Mouse (Mus musculus): ENCODE results near the gene Gm29776. TPM values are rescaled to one million over a fixed set of nuclear protein-coding genes. Genes with fewer than 3 reads are reported as not detected.

Gm29776 gene
- not detected for total RNA-seq (2021)
- long read RNA-seq, experiment 1: 0 reads
- long read RNA-seq, experiment 2: 0 reads

- DNase-seq: no peak
These were observed at the start of gene Gm29776 for GRCm38 (mm10) chr14:54698733-54699132. TSS of gene Gm29776 (minus strand) at chr14:54698833.

- no peak for DNase-seq
These were observed 47.4 kb upstream of the Gm29776 start for GRCm38 (mm10) chr14:54746038-54746437.

GRCm38 (mm10) chr14:54744473-54744872 lies 45.8 kb upstream of the Gm29776 start:
- DNase-seq: no peak

GRCm38 (mm10) chr14:54742375-54742774 lies 43.7 kb upstream of the Gm29776 start:
- peak; percentile 78 for DNase-seq

GRCm38 (mm10) chr14:54741721-54742120 lies 43.1 kb upstream of the Gm29776 start:
- peak; percentile 39 for DNase-seq

- DNase-seq: no peak
These were observed 39.0 kb upstream of the Gm29776 start for GRCm38 (mm10) chr14:54737634-54738033.

GRCm38 (mm10) chr14:54736555-54737552 lies 38.2 kb upstream of the Gm29776 start:
- DNase-seq: no peak

GRCm38 (mm10) chr14:54735221-54735620 lies 36.6 kb upstream of the Gm29776 start:
- no peak for DNase-seq

- DNase-seq: no peak
These were observed 35.4 kb upstream of the Gm29776 start for GRCm38 (mm10) chr14:54734004-54734403.

GRCm38 (mm10) chr14:54732206-54732605 lies 33.6 kb upstream of the Gm29776 start:
- DNase-seq: no peak

- DNase-seq: no peak
These were observed 31.7 kb upstream of the Gm29776 start for GRCm38 (mm10) chr14:54730305-54730704.

GRCm38 (mm10) chr14:54728823-54729653 lies 30.4 kb upstream of the Gm29776 start:
- DNase-seq: no peak

- DNase-seq: no peak
These were observed 28.9 kb upstream of the Gm29776 start for GRCm38 (mm10) chr14:54727565-54727964.

- DNase-seq: no peak
These were observed 25.4 kb upstream of the Gm29776 start for GRCm38 (mm10) chr14:54724049-54724448.

- DNase-seq: no peak
These were observed 23.1 kb upstream of the Gm29776 start for GRCm38 (mm10) chr14:54721711-54722110.

- peak; percentile 54 for DNase-seq
These were observed 22.2 kb upstream of the Gm29776 start for GRCm38 (mm10) chr14:54720654-54721350.

GRCm38 (mm10) chr14:54720041-54720440 lies 21.4 kb upstream of the Gm29776 start:
- DNase-seq: no peak

- no peak for DNase-seq
These were observed 16.8 kb upstream of the Gm29776 start for GRCm38 (mm10) chr14:54715402-54715801.

- peak; percentile 37 for DNase-seq
These were observed 16.0 kb upstream of the Gm29776 start for GRCm38 (mm10) chr14:54714617-54715081.

GRCm38 (mm10) chr14:54714121-54714520 lies 15.5 kb upstream of the Gm29776 start:
- peak; percentile 76 for DNase-seq

- DNase-seq: peak; percentile 35
These were observed 14.2 kb upstream of the Gm29776 start for GRCm38 (mm10) chr14:54712861-54713260.

GRCm38 (mm10) chr14:54712074-54712473 lies 13.4 kb upstream of the Gm29776 start, which contains the start of gene Cebpe:
TSS of gene Cebpe (minus strand) at chr14:54712174.
- no peak for DNase-seq
